Mouse (Mus musculus) limb, embryonic 12.5 days (tissue): Measurements from ENCODE around the gene Ankrd13b. TPM values are rescaled to one million over a fixed set of nuclear protein-coding genes. Genes with fewer than 3 reads are reported as not detected.
A peak's percentile ranks its signal among the peaks of the same experiment; 100 is the strongest.
"Not testable (repeated sequence)": the region's sequence is repeated elsewhere in the genome, so short reads cannot be mapped to it uniquely, and the experiment has no call there.

Experiments
- ATAC-seq: fragments of 200-750 bp; cut with Nextera tagmentation; 2 replicates; pipeline ENCODE4 v1.8.0; 2017; ENCODE audit warnings: low read depth, moderate TSS enrichment; ENCODE audit not compliant: insufficient number of reproducible peaks, insufficient read depth, low FRiP score, low TSS enrichment
- H3K27ac ChIP-seq: fragments of 300-500 bp; sonication (generic); 2 replicates; pipeline ENCODE4 v1.5.1; 2016; ENCODE audit warnings: mild to moderate bottlenecking, moderate library complexity
- H3K27me3 ChIP-seq: fragments of 300-500 bp; sonication (generic); 2 replicates; pipeline ENCODE4 v1.6.1; 2016; ENCODE audit warnings: mild to moderate bottlenecking, moderate library complexity
- H3K36me3 ChIP-seq: fragments of 300-500 bp; sonication (generic); 2 replicates; pipeline ENCODE4 v1.6.1; 2016; ENCODE audit warnings: mild to moderate bottlenecking, moderate library complexity
- H3K4me1 ChIP-seq: fragments of 300-500 bp; sonication (generic); replicated peaks from 2 replicates; pipeline ENCODE4 v1.6.1; 2016
- H3K4me2 ChIP-seq: fragments of 300-500 bp; sonication (generic); 2 replicates; pipeline ENCODE4 v1.6.1; 2016; ENCODE audit warnings: mild to moderate bottlenecking, moderate library complexity
- H3K4me3 ChIP-seq: fragments of 300-500 bp; sonication (generic); replicated peaks from 2 replicates; pipeline ENCODE4 v1.5.1; 2016; ENCODE audit warnings: mild to moderate bottlenecking
- H3K9ac ChIP-seq: fragments of 300-500 bp; sonication (generic); replicated peaks from 2 replicates; pipeline ENCODE4 v1.6.1; 2016; ENCODE audit warnings: mild to moderate bottlenecking, moderate library complexity
- H3K9me3 ChIP-seq: fragments of 300-500 bp; sonication (generic); 2 replicates; pipeline ENCODE4 v1.6.1; 2016; ENCODE audit warnings: mild to moderate bottlenecking, moderate library complexity
- WGBS: fragments of 180-500 bp; shearing (Covaris S2); methylation state at CpG from one replicate; pipeline ENCODE4 v1.1.7; 2016; 5-methylcytosine and 5-hydroxymethylcytosine counted together
- polyA plus RNA-seq: library from polyadenylated mRNA; unstranded; fragments of >200 nt; fragmentation: Nextera tagmentation; extraction: Ambion mirVana; gene quantifications from 2 replicates; pipeline ENCODE4 v1.2.1, GENCODE M21; 2016

Gene Ankrd13b
- 12.9 and 13.1 TPM in 2 replicates for polyA plus RNA-seq

GRCm38 (mm10) chr11:77489591-77490235 is at the start of gene Ankrd13b:
Gene Ankrd13b, minus strand, starts transcription at chr11:77489678.
- WGBS: 1% methylated on average over 58 of the region's 87 CpGs
- H3K9me3 ChIP-seq: no peaks in the 10 kb centered on the region
- 0 out of 2 replicates have a peak, but pooled peaks have one; percentile 15 for ATAC-seq
- peak within 1 kb of the TSS; percentile 90 for H3K9ac ChIP-seq
- H3K36me3 ChIP-seq: no peaks in the 10 kb centered on the region
- H3K27me3 ChIP-seq: no peaks in the 10 kb centered on the region
- H3K27ac ChIP-seq: peak within 1 kb of the TSS; percentile 66; the same call in 1 of the 2 replicates
- peaks cover 79% of the 10 kb centered on the region for H3K4me1 ChIP-seq
- H3K4me2 ChIP-seq: peak within 1 kb of the TSS; percentile 90
- peak within 1 kb of the TSS; percentile 85 for H3K4me3 ChIP-seq

GRCm38 (mm10) chr11:77532202-77532846 is 42.8 kb upstream of the Ankrd13b start:
- Histone ChIP-seq H3K9me3 (no peaks in the 10 kb centered on the region), H3K4me3 (no peak overlapping the region), H3K36me3 (peaks cover 26% of the 10 kb centered on the region), H3K4me1 (no peaks in the 10 kb centered on the region), H3K27me3 (no peaks in the 10 kb centered on the region), H3K9ac (no peak overlapping the region), H3K27ac (no peak overlapping the region), H3K4me2 (no peak overlapping the region)
- no peak for ATAC-seq
- 90% methylated on average over 4 of the region's 4 CpGs for WGBS

GRCm38 (mm10) chr11:77530862-77531261 is 41.4 kb upstream of the Ankrd13b start:
- H3K4me1 ChIP-seq: no peaks in the 10 kb centered on the region
- no peak overlapping the region for H3K4me3 ChIP-seq
- no peak overlapping the region for H3K27ac ChIP-seq
- no peaks in the 10 kb centered on the region for H3K9me3 ChIP-seq
- ATAC-seq: no peak
- peaks cover 17% of the 10 kb centered on the region for H3K36me3 ChIP-seq
- H3K4me2 ChIP-seq: no peak overlapping the region
- no peaks in the 10 kb centered on the region for H3K27me3 ChIP-seq
- 93% methylated on average over 2 of the region's 2 CpGs for WGBS
- no peak overlapping the region for H3K9ac ChIP-seq

GRCm38 (mm10) chr11:77529644-77530043 is 40.2 kb upstream of the Ankrd13b start:
- H3K36me3 ChIP-seq: peaks cover 11% of the 10 kb centered on the region
- no peak overlapping the region for H3K9ac ChIP-seq
- H3K4me1 ChIP-seq: no peaks in the 10 kb centered on the region
- WGBS: 92% methylated on average over 3 of the region's 3 CpGs
- no peak for ATAC-seq
- no peaks in the 10 kb centered on the region for H3K9me3 ChIP-seq
- H3K4me2 ChIP-seq: no peak overlapping the region
- H3K4me3 ChIP-seq: no peak overlapping the region
- H3K27me3 ChIP-seq: no peaks in the 10 kb centered on the region
- no peak overlapping the region for H3K27ac ChIP-seq

- H3K9me3 ChIP-seq, H3K27me3 ChIP-seq, H3K4me3 ChIP-seq, H3K36me3 ChIP-seq, H3K4me2 ChIP-seq, H3K9ac ChIP-seq, ATAC-seq, H3K27ac ChIP-seq, H3K4me1 ChIP-seq: not testable (repeated sequence)
- 77% methylated on average over 3 of the region's 3 CpGs for whole genome bisulfite sequencing
Observed at GRCm38 (mm10) chr11:77528420-77528819, 38.9 kb upstream of the Ankrd13b start.

- 84% methylated on average over 3 of the region's 3 CpGs for WGBS
Observed at GRCm38 (mm10) chr11:77525804-77526486, 36.5 kb upstream of the Ankrd13b start.

GRCm38 (mm10) chr11:77520601-77521529 is 31.4 kb upstream of the Ankrd13b start:
- Histone ChIP-seq H3K4me2 (no peak overlapping the region), H3K4me3 (no peak overlapping the region), H3K4me1 (peaks cover 6% of the 10 kb centered on the region), H3K9ac (no peak overlapping the region), H3K36me3 (no peaks in the 10 kb centered on the region), H3K9me3 (no peaks in the 10 kb centered on the region), H3K27me3 (peaks cover 30% of the 10 kb centered on the region), H3K27ac (no peak overlapping the region)
- ATAC-seq: no peak
- 62% methylated on average over 5 of the region's 5 CpGs for WGBS

More at GRCm38 (mm10) chr11:77525804-77526486, 36.5 kb upstream of the Ankrd13b start:
- ATAC-seq: no peak
- no peaks in the 10 kb centered on the region for H3K27me3 ChIP-seq
- H3K4me1 ChIP-seq: no peaks in the 10 kb centered on the region
- H3K9me3 ChIP-seq: no peaks in the 10 kb centered on the region
- no peak overlapping the region for H3K4me2 ChIP-seq
- no peak overlapping the region for H3K27ac ChIP-seq
- no peak overlapping the region for H3K4me3 ChIP-seq
- H3K36me3 ChIP-seq: no peaks in the 10 kb centered on the region
- no peak overlapping the region for H3K9ac ChIP-seq

- no peak for ATAC-seq
- WGBS: 72% methylated on average over 5 of the region's 5 CpGs
- H3K4me1 ChIP-seq: peaks cover 22% of the 10 kb centered on the region
- no peak within 1 kb of the TSS for H3K4me2 ChIP-seq
- H3K27ac ChIP-seq: no peak within 1 kb of the TSS
- H3K4me3 ChIP-seq: no peak within 1 kb of the TSS
- no peaks in the 10 kb centered on the region for H3K36me3 ChIP-seq
- H3K9ac ChIP-seq: no peak within 1 kb of the TSS
- H3K9me3 ChIP-seq: no peaks in the 10 kb centered on the region
- H3K27me3 ChIP-seq: peaks cover 48% of the 10 kb centered on the region
Observed at GRCm38 (mm10) chr11:77519043-77519442, 29.6 kb upstream of the Ankrd13b start, which contains the start of gene Gm10392. Gene Gm10392, minus strand, starts transcription at chr11:77519198.

GRCm38 (mm10) chr11:77518051-77518798 is 28.7 kb upstream of the Ankrd13b start:
- Histone ChIP-seq H3K9ac (no peak overlapping the region), H3K9me3 (no peaks in the 10 kb centered on the region), H3K27me3 (peaks cover 53% of the 10 kb centered on the region), H3K36me3 (no peaks in the 10 kb centered on the region), H3K4me2 (no peak overlapping the region), H3K27ac (no peak overlapping the region), H3K4me3 (no peak overlapping the region), H3K4me1 (peaks cover 27% of the 10 kb centered on the region)
- 77% methylated on average over 26 of the region's 27 CpGs for WGBS
- ATAC-seq: no peak
